Mouse (Mus musculus): ENCODE measurements around the gene Taar1.

Taar1 gene

DNA sequence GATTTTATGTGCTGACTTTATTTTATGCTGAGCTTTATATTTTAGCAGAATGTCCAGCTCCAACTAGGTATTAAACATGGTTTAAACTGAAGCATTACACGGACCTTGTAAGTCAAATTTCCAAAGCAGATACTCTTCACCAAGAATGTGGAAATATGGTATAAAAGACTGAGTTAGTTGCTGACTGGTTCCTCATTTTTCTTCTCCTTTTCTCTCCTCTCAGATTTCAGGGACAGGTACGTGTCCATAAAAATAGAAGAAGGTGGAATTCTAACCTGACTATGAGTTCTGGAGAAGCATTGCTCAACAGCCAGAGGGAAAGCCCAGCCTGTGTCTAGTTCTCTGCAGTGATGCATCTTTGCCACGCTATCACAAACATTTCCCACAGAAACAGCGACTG, at the start of gene Taar1:
TSS of gene Taar1 (plus strand) at position 301 of the 400 bp plus-strand sequence.
- no peak for DNase-seq (ENCODE audit: inconsistent ontology term)

GRCm38 (mm10) chr10:23880695-23881094, 39.5 kb upstream of the Taar1 start:
- no peak for DNase-seq (ENCODE audit: inconsistent ontology term)

DNA sequence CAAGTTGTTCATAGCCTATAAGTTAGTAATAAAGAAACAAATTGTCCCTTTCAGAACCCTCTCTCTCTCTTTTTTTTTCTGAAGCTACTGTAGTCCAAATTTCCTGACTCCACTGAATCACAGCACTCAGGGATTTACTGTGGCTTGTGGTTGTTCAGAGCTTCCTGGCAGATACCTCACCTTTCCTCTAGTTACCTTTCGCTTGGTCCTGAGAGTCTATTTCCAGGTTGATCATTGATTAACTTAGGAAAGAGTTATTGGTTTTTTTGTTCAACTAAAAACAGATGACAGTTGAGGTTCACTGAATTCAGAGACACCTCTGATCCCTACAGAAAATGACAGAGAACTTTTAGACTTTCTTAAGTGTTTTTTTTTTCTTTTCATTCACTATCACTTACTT, 35.2 kb upstream of the Taar1 start:
- no peak for DNase-seq (ENCODE audit: inconsistent ontology term)

DNA sequence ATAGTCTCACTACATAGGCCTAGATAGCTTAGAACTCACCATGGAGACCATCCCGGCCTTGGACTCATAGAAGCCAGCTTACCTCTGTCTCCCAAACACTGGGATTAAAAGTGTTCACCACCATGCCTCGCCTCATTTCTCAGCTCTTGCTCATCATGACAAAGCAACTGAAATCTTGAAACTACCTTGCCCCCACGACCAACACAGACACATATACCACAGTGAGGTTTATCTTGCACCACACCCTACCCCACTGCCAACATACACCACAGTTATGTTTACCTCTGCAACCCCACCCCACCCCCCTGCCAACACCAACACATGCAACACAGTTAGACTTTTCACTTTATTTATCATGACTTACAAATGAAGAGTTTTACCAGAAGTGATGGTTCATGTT, 34.1 kb upstream of the Taar1 start:
- DNase-seq (ENCODE audit: inconsistent ontology term), result no peak

DNA sequence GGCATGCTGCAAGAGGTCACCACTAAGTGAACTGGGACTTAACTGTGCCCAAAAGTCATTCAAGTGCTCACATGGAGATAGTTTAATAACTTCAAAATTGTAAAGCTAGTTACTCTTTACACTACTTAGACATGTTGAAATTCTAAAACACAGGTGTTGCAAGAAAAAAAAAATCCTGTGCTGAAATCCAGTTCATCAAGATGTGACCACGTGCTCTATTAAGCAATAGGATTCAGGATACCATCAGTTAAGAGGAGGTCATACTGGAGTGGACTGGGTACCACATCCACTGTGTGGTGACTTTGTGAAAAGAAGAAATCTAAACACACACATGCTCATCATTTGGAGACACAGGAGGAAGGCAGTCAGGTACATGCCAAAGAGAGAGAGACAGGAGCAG, 27.2 kb upstream of the Taar1 start:
- no peak for DNase-seq (ENCODE audit: inconsistent ontology term)

DNA sequence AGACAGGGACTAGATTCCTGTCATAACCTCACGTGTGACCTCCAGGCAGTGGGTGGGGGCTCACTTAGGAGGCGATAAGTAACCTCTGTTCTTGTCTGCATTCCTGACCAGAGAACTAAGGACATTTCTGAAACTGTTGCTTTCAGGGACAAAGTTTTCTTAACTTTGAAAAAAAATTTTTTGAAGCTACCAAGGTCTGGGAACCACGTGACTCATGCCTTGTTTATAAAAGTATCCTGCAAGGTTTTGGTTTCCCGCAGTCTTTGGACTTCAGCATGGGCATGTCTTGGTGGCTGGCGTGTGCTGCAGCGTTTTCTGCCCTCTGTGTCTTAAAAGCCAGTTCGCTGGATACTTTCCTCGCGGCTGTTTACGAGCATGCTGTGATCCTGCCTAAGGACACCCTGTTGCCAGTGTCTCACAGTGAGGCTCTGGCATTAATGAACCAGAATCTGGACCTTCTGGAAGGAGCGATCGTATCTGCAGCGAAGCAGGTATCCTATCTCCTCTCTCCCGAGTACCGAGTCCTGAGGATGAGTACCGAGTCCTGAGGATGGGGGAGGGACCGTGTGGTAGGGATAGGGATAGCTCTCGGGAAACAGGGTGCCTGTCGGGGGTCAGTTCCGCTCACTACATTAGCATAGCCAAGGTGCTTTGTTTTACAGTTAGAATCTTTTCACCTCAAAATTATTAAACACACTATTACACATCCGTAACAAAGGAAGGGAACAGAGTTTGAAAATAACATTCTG, 25.4 kb upstream of the Taar1 start, which contains the start of gene Vnn1:
TSS of gene Vnn1 (plus strand) at position 88 of the 749 bp plus-strand sequence.
- peak; percentile 12 for DNase-seq (ENCODE audit: inconsistent ontology term)

GRCm38 (mm10) chr10:23895376-23895775, 24.8 kb upstream of the Taar1 start:
- no peak for DNase-seq (ENCODE audit: inconsistent ontology term)

GRCm38 (mm10) chr10:23901119-23901518, 19.0 kb upstream of the Taar1 start:
- no peak for DNase-seq (ENCODE audit: inconsistent ontology term)

DNA sequence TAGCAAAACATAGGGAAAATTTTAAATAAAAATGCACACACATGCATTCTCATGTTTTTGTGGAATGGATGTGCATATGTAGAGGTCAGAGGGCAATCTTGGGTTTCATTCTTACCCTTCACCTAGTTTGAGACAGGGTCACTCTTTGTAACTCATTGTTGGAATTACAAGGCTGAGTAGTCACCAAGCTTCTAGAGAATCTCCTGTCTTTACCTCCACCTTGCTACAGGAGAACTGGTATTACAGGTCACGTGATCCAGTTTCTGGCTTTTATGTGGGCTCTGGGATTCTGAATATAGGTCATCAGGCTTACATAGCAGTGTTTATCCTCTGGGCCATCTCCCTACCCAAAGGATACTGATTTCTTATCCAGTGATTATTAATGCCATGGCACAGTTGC, 14.5 kb upstream of the Taar1 start:
- no peak for DNase-seq (ENCODE audit: inconsistent ontology term)

DNA sequence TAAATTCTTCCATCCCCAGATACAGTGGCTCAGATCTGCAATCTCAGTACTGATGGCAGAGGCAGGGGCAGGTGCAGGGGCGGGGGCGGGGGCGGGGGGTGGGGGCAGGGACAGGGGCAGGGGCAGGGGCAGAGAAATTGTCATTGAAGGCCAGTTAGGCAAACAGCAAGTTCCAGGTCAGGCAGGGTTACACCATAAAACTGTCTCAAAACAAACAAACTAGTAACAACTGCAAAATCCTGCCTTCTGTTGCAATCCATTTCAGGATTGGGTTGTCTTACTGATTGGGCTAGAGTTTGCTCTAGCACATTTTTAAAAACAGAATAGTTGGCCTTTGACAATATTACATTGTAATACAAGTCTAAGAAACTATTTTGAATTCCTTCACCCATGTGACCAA, 2.3 kb downstream of the Taar1 start:
- no peak for DNase-seq (ENCODE audit: inconsistent ontology term)

- DNase-seq (ENCODE audit: inconsistent ontology term), result no peak
Observed at GRCm38 (mm10) chr10:23923941-23924340, 3.8 kb downstream of the Taar1 start.

DNA sequence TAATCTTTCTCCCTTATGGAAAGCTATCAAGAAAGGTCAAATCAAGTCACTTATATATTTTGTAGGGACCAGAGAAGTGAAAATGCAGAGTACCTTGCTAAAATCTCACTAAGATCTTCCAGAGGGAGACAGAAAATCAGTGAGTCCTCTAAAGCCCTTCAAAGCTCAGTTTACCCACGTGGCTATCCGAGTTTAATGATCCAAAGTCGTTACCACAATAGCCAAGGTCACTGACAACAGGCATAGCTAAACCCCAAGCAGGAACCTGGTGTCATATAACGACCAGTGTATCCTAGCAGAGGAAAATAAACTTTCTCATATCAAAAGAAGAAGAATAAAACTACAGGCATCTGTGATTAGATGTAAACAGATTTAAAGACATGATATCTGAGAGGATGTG, 17.5 kb downstream of the Taar1 start:
- DNase-seq (ENCODE audit: inconsistent ontology term), result no peak

GRCm38 (mm10) chr10:23938312-23938711, 18.2 kb downstream of the Taar1 start, which contains the start of gene Taar2:
TSS of gene Taar2 (plus strand) at chr10:23938572.
- DNase-seq (ENCODE audit: inconsistent ontology term), result no peak

GRCm38 (mm10) chr10:23942465-23942864, 22.3 kb downstream of the Taar1 start:
- DNase-seq (ENCODE audit: inconsistent ontology term), result no peak

DNA sequence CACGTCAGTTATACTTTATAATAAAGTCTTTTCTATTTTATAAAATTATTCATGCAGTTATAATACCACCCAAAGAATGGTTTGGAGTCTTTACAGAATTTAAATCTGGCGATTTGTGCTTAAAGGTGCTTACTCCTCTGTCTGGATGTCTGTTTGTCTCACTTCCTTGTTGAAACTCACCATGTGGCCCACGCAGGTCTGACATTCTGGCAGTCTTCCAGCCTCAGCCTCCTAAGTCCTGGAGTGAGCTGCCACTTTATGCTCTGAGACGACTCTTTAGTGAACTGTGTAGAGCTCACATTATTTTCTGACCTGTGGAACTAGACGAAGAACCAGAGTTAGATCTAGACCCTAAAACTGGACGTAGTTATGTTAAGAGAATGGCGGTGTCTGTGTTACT, 27.9 kb downstream of the Taar1 start:
- DNase-seq (ENCODE audit: inconsistent ontology term), result no peak

GRCm38 (mm10) chr10:23949508-23950005, 29.4 kb downstream of the Taar1 start, which contains the start of gene Taar3:
TSS of gene Taar3 (plus strand) at chr10:23949558.
- no peak for DNase-seq (ENCODE audit: inconsistent ontology term)

DNA sequence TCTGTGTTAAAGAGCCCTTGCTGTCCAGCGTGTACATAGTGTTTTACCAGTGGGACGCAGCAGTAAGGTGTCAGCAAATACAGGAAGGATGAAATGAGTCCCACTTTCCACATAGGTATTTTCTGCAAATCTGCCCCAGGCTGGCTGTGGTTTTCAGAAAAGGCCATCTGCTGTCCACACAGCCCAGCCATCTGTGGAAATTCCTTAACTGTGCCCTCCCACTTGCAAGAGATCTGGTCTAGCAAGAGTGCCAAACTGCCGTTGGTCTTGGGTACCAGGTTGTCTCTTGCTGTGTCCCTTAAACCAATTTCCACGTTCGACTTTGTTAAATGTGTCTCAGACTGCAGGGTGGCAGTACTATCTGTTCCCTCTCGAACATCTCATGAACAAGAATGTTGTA, 31.6 kb downstream of the Taar1 start:
- DNase-seq (ENCODE audit: inconsistent ontology term), result no peak

DNA sequence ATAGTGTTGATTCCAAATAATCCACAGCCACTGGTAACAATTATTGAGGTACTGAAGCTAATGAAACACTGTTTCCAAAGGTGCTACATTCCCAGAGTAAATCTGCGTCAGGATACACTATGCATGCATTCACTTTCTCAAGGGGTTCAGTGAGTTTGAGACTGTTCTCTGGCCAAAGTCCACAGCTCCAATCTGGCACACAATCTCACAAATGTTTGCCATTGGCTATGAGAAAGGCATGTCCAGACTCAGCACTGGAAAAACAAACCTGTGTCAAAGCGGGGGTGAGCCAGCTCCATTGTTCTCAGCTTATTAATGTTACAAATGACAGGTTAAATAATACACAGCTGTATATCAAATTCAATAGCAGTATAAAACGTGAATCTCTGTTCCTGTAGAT, 38.9 kb downstream of the Taar1 start:
- DNase-seq (ENCODE audit: inconsistent ontology term), result no peak

DNA sequence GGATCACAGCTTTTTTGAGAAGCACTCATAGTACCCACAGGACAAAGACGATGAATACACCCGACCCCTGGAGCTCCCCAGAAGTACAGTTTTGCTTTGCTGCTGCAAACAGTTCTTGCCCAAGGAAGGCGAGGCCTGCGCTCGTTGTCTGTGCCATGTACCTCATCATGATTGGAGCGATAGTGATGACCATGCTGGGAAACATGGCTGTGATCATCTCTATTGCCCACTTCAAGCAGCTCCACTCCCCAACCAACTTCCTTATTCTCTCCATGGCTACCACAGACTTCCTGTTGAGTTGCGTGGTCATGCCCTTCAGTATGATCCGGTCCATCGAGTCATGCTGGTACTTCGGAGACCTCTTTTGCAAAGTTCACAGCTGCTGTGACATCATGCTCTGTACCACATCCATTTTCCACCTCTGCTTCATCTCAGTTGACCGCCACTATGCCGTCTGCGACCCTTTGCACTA, 40.3 kb downstream of the Taar1 start, which contains the start of gene Taar4:
TSS of gene Taar4 (plus strand) at position 51 of the 472 bp plus-strand sequence.
- DNase-seq (ENCODE audit: inconsistent ontology term), result no peak

- no peak for DNase-seq (ENCODE audit: inconsistent ontology term)
Observed at GRCm38 (mm10) chr10:23963444-23963843, 43.3 kb downstream of the Taar1 start.

DNA sequence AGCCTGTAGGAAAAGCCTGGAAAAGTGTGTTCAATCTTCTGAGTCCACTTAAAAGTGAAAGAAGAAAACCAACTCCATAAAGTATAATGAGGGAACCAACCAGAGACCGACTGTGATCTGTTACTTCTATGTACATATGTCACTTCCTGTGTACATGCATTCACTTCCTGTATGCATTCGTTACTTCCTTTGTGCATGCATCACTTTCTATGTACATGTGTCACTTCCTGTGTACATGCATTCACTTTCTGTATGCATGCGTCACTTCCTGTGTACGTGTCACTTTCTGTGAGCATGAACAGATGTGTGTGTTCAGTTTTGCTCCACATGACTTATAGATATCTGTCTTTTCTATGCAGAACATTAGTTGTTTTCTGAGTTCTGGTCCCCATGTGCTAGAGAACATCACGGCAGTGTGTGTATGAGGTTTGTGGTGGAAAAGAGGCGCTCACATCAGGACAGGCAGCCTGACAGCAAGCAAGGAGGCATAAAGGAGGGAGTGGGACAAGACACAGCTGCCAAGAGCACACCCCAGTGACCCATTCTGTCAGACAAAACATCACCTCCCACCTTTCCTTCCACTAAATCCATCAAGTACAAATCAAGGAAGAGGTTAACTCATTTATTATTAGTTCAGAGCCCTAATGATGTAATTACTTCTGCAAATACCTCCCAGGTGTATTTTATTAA, 44.9 kb downstream of the Taar1 start:
- no peak for DNase-seq (ENCODE audit: inconsistent ontology term)

DNA sequence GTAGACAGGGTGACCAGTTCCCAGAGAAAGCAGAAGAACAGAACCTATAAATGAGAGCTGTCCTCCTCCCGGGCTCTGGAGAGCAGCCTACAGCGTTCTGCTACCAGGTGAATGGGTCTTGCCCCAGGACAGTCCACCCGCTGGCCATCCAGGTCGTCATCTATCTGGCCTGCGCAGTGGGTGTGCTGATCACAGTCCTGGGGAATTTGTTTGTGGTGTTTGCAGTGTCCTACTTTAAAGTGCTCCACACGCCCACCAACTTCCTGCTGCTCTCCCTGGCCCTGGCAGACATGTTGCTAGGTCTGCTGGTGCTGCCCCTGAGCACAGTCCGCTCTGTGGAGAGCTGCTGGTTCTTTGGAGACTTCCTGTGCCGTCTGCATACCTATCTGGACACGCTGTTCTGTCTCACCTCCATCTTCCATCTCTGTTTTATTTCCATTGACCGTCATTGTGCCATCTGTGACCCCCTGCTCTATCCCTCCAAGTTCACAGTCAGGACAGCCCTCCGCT, 50.6 kb downstream of the Taar1 start, which contains the start of gene Taar5:
TSS of gene Taar5 (plus strand) at position 51 of the 510 bp plus-strand sequence.
- DNase-seq (ENCODE audit: inconsistent ontology term), result no peak
